Mouse (Mus musculus): ENCODE data around the gene Serpinb6a.

Serpinb6a gene

DNA sequence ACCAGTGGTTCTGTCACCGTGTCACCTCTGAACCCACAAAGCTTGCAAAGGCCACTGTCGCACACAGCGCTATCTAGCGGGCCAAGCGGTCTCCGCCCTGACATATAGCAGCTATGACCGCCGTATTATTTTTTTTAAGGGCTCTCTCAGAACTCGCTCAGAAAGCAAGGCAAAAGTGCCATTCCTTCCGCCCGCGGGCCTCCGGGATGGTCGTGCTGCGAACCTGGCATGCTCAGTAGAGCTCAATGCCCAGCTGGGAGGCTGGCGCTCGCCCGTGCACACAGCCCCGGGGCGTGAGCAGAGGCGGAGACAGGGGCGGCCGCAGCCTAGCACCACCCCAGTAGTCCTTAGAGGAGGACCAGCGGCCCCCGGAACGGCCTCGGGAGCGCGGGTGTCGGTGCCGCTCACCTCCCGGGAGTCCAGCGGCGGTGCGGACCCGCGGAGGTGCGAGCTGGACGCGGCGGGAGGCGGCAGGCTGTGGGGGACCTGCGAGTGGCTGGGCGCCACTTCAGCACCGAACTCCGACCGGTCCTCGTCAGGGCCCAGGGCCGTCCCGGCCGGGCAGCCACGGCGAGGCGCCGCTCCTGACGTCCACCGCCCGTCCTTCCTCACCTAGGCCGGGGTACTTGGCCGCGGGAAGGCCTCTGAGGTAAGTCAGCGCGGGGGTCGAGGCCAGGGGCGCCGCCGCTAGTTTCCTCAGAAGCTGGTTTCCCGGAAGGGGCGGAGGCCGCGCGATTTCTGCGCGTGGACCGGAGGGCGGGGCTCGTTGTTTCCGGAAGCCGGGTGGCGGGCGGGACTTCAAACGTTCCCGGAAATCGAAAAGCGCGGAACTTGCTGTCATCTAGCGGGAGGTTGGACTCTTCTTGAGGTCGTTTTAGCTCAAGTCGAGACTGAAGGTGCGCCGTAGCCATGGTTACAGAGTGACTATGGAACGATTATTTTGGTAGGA, at the start of gene Serpinb6a, which contains the start of gene Ripk1:
Serpinb6a (minus strand) TSS at position 737 of the 949 bp plus-strand sequence.
Ripk1 (plus strand) TSS at position 306 of the 949 bp plus-strand sequence.
- peak; percentile 92 for DNase-seq (ENCODE audit: low spot score)

DNA sequence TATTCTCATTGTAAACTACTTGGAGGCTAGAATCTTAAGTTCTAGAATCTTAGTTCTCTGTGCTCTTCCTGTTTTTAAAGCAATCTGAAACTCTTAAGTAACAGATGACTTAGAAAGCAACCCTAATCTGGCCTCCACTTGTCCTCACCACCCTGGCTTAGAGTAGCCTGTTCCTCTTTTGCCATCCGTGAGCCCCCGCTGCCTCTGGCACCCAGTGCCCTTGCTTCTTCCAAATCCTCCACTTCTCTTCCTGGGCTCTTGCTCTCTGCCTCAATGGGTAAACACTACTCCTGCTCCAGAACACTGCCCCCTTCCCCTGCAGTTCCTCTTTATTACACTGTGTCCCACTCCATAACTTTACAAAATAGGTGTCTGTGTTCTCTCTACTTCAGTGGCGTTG, 49.1 kb upstream of the Serpinb6a start:
- no peak for DNase-seq (ENCODE audit: low spot score)

DNA sequence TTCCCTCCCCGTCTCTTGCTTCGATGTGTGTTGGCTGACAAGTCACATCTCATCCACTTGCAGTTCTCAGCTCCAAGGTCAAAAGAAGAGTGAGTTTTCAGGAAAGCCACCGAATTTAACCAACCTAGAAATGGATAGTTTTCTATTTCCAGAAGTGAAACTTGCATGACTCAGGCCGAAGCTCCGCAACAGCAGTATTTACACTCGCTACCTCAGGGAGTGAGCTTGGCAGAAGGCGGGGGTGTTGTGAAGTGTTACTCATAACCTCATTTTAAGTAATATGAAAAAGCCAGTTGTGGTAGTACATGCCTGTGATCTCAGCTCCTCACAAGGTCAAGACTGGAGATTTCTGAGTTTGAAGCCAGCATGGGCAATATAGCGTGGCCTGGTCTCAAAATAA, 47.9 kb upstream of the Serpinb6a start:
- no peak for DNase-seq (ENCODE audit: low spot score)

DNA sequence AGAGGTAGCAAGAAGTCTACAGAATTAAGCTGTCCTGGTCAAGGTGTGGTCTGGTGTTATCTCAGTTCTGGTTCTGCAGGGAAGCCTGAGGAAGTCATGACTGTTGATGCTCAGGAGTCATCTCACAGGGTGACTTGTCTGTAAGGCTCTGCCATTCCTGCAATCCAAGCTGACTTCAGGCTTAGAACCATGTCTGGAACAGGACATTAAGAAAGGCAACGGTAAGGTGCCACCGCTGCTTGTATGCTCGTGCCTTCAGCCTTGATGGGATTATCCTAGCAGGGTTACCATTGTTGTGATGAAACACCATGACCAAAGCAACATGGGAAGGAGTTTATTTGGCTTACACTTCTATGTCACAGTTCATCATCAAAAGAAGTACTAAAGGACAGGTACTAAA, 44.9 kb upstream of the Serpinb6a start:
- no peak for DNase-seq (ENCODE audit: low spot score)

DNA sequence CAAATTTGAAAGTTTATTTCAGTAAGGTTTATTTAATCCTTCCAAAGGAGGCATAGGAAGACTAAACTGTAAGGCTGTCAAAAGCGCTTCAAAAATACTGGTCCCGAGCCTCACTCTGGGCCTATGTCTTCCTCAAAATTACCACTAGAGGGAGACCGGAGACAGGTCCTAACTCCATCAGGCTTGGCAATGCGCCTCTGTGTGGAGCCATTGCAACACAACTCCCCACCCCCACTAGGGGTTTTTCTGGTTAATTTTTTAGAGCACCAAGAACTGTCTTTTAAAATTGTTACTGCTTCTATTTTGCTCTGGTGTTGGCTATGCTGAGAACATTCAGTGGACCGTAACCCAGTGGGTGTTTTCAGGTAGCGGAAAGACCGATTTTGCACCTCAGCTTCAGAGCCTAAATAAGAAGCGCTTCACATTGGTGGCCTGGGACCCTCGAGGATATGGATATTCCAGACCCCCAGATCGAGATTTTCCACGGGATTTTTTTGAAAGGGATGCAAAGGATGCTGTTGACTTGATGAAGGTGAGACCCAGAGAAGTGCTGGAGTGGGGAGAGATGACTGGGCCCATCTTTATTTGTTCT, 43.9 kb upstream of the Serpinb6a start:
- DNase-seq (ENCODE audit: low spot score), result peak; percentile 88

DNA sequence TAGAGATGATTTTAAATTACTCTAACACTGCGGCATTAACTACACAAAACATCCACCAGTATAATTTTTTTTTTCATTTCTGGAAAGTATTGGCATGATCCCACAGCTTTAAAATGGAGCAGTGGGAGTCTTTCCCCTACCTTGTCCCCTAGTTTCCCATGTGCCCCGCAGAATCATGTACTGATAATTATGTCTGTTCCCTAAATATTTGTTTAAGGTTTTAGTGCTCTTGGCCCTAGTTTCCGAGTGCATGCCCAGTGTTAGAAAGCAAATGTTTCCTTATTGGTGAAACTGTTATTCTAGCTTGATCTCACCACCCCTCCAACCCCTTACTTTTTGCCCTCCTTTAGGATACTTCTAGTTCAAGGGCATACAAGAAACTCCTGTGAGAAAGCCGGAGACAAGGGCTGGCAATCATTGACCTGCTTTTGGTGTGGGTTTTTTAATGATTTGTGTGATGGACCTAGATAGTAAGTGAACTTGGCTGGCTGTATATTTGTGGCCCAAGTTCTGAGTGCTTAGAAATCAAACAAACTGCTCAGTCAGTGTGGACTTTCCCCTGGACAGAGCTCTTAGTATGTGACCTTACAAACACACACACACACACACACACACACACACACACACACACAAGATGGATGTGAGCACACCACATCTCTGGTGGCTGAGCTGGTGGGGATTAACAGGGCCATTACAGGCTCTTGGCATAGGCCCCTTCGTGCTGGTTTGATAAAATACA, 43.1 kb upstream of the Serpinb6a start:
- DNase-seq (ENCODE audit: low spot score), result no peak

DNA sequence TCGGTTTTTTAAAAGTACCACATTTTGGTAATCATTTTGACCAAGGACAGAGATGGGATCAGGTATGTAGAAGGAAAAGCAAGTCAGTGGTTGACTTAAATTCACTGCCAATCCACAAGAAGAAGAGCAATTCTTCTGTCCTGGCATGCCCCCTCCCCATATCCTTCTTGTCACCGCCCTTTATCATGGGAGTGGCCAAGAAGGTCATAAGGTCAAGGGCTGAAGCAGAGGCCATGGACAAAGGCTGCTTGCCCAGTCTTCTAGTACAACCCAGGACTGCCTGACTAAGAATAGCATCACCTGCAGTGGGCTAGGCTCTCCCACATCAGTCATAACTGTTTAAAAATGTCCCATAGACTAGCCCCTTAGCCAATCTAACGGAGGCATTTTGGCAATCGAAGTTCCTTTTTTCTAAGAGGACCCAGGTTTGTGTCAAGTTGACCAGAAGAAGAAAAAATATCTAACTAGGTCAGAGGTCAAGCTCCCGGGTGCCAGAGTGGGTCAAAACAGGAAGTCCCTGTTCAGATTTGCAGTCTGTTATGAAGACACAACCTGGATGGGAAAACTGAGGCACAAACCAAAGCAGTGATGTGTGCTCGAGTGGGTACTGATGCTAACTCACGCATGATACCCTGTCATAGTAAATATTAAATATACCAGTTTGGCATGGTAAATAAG, 41.3 kb upstream of the Serpinb6a start:
- DNase-seq (ENCODE audit: low spot score), result no peak

DNA sequence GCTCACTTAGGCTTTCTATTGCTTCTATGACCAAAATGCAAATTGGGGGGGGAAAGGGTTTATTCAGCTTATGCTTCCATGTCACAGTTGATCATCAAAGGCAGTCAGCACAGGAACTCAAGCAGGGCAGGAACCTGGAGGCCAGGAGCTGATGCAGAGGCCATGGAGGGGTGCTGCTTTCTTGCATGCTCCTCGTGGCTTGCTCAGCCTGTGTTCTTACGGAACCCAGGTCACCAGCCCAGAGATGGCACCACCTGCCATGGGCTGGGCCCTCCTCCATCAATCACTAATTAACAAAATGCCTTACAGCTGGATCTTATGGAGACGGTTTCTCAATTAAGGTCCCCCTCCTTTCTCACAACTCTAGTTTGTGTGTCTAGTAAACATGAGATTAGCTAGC, 37.5 kb upstream of the Serpinb6a start:
- DNase-seq (ENCODE audit: low spot score), result no peak

DNA sequence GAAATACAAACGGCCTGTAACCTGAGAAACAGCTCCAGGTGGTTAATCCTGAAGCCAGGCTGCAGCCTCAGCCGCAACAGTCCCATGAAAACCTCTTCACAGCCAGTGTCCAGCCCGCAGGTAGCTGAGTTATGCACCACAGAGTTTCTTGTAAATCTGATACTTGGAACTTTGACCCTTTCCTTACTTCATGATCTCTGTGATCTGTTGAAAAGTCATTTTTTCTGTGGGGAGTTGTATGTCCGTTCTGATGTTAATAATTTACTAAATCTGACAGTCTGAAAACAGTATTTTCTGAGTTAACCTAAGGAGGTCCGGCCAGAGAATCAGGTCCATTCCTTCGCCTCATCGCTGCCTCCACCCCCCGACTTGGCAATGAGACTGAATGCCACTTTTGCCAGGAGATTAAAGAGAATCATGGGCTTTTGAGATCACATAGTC, 36.3 kb upstream of the Serpinb6a start:
- no peak for DNase-seq (ENCODE audit: low spot score)

DNA sequence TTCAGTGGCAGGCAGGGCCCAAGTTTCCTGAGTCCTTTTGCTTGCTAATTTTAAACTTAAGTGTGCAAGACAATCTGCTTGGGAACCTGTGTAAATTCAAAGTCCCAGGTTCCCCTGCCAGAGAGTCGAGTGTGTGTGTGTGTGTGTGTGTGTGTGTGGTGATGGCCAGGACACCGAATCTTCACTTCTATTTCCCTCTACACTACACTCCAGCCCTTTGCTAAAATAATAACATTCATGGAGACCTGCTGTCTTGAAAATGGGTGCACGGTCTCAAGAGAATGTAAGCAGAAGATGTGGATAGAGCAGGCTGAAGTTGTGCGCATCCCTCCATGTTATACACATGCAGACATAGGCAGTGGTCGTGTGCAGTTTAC, 35.5 kb upstream of the Serpinb6a start:
- DNase-seq (ENCODE audit: low spot score), result no peak

DNA sequence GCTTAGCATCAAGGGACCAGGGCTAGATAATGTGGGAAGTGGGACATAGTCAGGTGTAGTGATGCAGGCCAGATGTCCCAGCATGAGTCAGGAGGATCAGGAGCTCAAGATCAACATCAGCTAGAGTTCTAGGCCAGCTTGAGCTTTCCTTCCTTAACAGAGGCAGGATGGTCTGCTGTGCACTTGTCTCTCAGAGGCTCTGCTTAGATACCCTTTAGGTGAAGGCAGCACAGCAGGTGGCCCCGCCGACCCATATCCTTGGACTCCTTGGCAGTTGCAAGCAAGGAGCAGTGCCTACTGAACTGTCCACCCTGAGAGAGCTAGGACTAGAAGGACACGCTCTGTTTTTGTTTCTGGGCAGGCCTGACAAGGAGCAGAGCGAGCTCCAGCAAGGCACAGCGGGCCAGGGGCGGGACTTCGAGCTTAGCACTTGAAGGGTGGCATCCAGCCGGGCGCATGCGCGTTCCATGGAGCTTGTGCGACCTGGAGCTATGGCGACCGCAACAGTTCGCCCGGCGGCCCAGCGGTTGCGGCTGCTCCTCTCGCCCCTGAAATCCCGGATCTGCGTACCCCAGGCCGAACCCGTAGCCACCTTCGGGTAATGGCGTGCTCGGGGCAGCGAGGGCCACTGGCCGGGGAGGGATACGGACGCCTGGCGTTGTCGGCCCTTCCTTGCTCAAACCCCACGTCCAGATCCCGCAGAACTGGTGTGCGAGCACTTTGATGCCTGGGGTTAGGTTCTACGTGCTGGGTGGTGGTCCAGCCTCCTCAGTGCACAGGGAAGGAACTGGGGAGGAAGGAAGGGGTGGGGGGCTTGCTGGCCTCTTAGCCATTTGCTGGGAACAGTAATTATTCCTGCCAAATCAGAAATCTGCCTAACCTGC, 34.8 kb upstream of the Serpinb6a start, which contains the start of gene Bphl:
Bphl (plus strand) TSS at position 426 of the 884 bp plus-strand sequence.
- DNase-seq (ENCODE audit: low spot score), result peak; percentile 94

DNA sequence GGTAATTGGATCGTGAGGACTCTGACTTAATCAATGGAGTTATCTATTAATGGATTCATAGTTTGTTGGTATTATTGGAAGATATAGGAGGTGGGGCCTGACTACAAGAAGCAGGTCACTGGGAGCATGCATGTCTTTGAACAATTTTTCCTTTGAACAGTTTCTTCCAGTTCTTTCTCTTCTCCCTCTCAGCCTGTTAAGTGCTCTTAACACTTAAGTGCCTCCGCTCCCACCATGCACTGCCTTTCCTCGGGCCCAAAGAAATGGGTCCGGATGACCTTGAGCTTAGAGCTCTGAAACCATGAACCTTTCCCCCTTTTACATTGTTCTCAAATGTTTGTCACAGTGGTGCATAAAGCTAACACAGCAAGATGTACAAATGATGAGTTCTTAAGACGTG, 34.1 kb upstream of the Serpinb6a start:
- peak; percentile 49 for DNase-seq (ENCODE audit: low spot score)

DNA sequence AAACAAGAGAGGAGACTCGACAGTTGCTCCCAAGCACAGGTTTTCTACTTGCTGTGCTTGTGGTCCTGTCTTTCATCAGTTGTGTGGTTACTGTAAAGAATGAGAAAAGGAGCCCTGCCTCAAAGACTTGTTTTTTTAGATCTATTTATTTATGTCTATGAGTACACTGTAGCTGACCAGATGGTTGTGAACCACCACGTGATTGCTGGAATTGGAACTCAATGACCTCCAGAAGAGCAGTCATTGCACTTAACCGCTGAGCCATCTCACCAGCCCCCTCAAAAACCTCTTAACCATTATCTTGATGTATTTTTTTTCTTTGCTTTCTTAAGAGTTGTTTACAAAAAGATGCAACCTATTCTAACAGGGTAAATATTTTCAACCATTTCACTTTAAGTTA, 32.8 kb upstream of the Serpinb6a start:
- DNase-seq (ENCODE audit: low spot score), result no peak

DNA sequence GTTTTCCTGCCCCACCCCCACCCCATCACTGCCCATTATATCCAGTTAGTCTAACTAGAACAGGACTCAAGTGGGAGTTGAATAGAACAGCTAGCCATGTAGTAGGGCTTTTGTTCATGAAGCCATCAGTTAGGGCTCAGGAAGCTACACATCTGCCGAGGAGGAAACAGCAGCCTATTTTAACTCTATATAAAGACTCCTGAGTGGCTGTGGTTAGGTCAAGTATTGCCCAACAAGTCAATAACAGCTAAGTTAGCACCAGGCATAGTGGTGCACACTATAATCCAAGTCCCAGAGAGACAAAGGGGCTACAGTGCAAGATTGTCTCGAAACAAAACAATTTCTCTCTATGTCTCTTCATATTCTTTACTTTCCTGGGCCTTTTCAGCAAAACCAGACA, 29.4 kb upstream of the Serpinb6a start:
- no peak for DNase-seq (ENCODE audit: low spot score)

DNA sequence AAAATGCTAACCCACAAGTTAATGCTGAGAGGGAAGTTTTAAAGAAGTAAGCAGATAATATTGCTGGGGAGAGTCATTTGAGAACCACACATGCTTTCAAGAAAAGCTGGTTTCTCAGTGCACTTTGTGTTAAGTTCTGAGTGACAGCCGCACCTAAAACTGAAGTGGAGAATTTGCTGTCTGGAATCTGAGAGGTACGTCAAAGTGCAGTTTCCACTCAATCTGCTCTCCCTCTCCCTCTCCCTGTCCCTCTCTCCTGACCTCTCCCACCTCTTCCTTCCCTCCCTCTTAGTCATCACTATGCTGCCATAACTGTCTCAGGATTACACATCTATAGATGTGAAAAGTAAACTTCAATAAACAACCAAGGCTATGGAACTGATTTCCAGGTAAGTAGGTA, 19.4 kb upstream of the Serpinb6a start:
- no peak for DNase-seq (ENCODE audit: low spot score)

DNA sequence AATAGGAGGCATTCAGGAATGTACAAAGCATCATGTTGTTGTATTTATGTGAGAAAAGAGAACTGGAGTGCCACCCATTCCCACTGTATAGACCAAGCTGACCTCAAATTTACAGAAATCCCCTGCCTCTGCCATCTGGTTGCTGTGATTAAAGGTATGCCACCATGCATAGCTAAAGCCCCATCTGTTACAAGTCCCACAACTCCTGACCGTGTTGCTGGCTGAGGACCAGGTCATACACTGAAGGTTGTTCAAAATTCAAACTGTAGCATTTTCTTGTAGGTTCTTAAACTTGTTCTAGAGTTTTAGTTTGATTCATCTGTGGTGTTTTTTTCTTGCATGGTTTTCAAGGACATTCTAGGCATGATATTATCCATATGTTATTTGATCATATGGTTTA, 15.9 kb upstream of the Serpinb6a start:
- no peak for DNase-seq (ENCODE audit: low spot score)

DNA sequence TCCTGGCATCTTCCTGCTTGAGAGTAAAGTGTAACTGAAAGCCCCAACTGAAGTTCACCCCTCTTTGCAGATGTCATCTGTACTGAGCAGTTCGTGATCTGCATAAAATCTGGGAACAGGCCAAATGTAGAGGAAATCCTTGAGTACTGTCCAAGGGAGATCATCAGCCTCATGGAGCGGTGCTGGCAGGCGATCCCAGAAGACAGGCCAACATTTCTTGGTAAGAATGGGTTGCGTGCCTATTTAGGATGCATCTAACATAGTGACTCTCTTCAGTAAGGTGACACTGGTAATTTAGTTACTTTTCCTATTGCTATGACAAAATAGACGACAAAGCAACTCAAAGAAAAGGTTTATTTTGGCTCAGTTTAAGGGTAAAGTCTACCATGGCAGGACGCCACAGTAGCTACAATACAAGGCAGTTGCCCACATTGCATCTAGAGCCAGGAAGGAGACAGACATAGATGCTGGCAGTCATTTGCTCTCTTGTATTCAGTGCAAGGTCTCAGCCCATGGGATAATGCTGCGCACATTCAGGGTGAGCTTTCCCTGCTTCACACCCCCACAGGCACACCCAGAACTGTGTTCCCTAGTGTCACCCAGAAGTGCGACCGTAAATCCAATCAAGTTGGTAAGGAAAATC, 14.5 kb upstream of the Serpinb6a start:
- DNase-seq (ENCODE audit: low spot score), result no peak

DNA sequence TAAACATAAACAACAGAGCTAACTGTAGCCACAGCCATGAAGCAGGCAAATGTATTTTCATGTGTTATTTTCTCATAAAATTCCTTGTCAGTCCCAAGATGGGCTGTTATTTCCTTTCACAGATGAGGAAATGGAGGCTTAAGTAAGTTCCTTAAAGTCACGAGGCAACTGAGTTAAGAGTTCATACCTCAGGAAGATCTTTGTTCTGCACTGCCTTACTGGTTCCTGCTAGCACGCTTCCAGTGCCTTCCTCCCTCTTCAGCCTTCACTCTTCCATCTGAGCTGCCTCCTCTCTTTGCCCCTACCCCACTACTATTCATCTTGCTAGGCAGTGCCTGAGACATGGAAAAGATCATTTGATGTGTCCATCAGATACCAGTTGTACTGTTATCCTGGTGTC, 4.6 kb upstream of the Serpinb6a start:
- no peak for DNase-seq (ENCODE audit: low spot score)

DNA sequence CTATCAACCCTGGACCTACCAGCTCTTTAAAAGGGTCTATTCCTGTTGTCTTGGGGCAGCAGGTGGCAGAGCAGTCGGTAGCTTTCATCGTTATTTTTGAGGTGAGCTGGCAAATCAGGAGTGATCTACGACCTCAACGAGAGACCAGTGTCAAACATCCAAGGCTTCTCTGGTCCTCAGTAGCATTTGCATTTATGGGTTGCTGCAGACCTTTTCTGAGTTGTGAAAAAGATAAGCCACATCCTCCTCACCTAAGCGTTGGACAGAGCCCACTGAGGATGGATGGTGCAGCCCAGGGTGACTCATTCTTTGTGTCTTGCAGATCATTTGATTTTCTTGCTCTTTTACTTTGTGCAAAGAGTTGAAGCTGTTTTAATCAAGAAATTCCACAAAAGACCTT, 464 bp upstream of the Serpinb6a start:
- DNase-seq (ENCODE audit: low spot score), result no peak

DNA sequence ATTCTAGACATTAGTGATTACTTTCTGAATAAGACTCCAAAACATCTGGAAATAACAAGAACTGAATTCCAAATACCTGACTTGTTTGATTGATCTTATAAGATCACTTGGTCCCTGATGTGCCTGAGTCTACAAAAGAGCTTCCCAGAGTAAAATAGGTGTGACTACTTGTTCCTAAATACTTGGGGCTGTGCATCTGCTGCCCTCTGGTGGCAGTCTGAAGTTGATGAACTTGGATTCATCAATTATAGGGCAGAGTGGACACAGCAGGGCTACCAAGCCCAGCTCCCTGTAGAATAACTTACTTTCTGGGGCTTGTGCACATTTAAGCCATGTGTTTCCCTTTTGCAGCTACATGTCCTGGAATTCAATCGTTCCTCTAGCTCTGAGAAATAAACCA, 7.4 kb downstream of the Serpinb6a start:
- DNase-seq (ENCODE audit: low spot score), result peak; percentile 74

DNA sequence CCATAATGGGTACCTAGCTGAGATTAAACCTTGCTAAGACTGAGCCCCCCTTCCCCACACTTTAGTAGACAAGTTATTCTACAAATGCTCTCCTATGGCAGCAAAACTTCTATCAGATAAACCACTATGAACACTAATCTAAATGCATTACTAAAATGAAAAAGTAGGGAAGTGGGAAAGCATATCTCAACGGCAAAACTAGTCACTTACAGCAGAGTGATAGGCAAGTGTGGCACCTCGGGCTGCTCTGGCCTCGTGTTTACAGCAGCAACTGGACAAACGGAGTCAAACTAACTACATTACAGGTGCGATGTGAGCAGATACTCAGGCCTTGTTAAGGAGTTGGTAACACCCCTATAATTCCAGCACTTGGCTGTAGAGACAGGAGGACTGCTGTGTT, 13.0 kb downstream of the Serpinb6a start:
- DNase-seq (ENCODE audit: low spot score), result no peak
